Mouse (Mus musculus): ENCODE data around the gene Gipc3. TPM values are rescaled to one million over a fixed set of nuclear protein-coding genes. Genes with fewer than 3 reads are reported as not detected.
A peak's percentile ranks its signal among the peaks of the same experiment; 100 is the strongest.

Gipc3 gene
- polyA plus RNA-seq, 1 experiment = 0.82 TPM

- DNase-seq = no peak
- TF ChIP-seq CTCF (IDR thresholded peaks at IDR 0.05; ENCODE audit: borderline replicate concordance, control insufficient read depth, extremely low read depth, insufficient read depth, low read length, poor library complexity) = no peak
- no peak for TF ChIP-seq POLR2A (IDR thresholded peaks at IDR 0.05; ENCODE audit: control insufficient read depth, extremely low read depth, insufficient read depth, low read length, poor library complexity)
- Histone ChIP-seq H3K27ac (ENCODE audit: control insufficient read depth, insufficient read depth, low read length) (no peak overlapping the region), H3K36me3 (ENCODE audit: control insufficient read depth, insufficient read depth, low read length) (peaks cover 19% of the 10 kb centered on the region), H3K27me3 (ENCODE audit: control insufficient read depth, insufficient read depth, low read length) (no peaks in the 10 kb centered on the region), H3K4me3 (ENCODE audit: control insufficient read depth, insufficient read depth, low read length) (no peak overlapping the region), H3K4me1 (replicated peaks; ENCODE audit: control insufficient read depth, insufficient read depth, low read length) (peaks cover 6% of the 10 kb centered on the region)
- whole genome bisulfite sequencing = 94% methylated on average over 54 of the region's 54 CpGs
These were observed 20.6 kb upstream of the Gipc3 start for GRCm38 (mm10) chr10:81363436-81364346.

GRCm38 (mm10) chr10:81362336-81362949, 19.4 kb upstream of the Gipc3 start:
- Histone ChIP-seq H3K4me1 (replicated peaks; ENCODE audit: control insufficient read depth, insufficient read depth, low read length) (peaks cover 17% of the 10 kb centered on the region), H3K36me3 (ENCODE audit: control insufficient read depth, insufficient read depth, low read length) (peaks cover 9% of the 10 kb centered on the region), H3K27me3 (ENCODE audit: control insufficient read depth, insufficient read depth, low read length) (no peaks in the 10 kb centered on the region), H3K27ac (ENCODE audit: control insufficient read depth, insufficient read depth, low read length) (no peak overlapping the region), H3K4me3 (ENCODE audit: control insufficient read depth, insufficient read depth, low read length) (no peak overlapping the region)
- DNase-seq = no peak
- WGBS = 98% methylated on average over 12 of the region's 12 CpGs
- no peak for TF ChIP-seq POLR2A (IDR thresholded peaks at IDR 0.05; ENCODE audit: control insufficient read depth, extremely low read depth, insufficient read depth, low read length, poor library complexity)
- TF ChIP-seq CTCF (IDR thresholded peaks at IDR 0.05; ENCODE audit: borderline replicate concordance, control insufficient read depth, extremely low read depth, insufficient read depth, low read length, poor library complexity) = no peak

- Histone ChIP-seq H3K4me1 (replicated peaks; ENCODE audit: control insufficient read depth, insufficient read depth, low read length) (peaks cover 28% of the 10 kb centered on the region), H3K27me3 (ENCODE audit: control insufficient read depth, insufficient read depth, low read length) (no peaks in the 10 kb centered on the region), H3K27ac (ENCODE audit: control insufficient read depth, insufficient read depth, low read length) (no peak overlapping the region), H3K36me3 (ENCODE audit: control insufficient read depth, insufficient read depth, low read length) (no peaks in the 10 kb centered on the region), H3K4me3 (ENCODE audit: control insufficient read depth, insufficient read depth, low read length) (no peak overlapping the region)
- no peak for TF ChIP-seq CTCF (IDR thresholded peaks at IDR 0.05; ENCODE audit: borderline replicate concordance, control insufficient read depth, extremely low read depth, insufficient read depth, low read length, poor library complexity)
- TF ChIP-seq POLR2A (IDR thresholded peaks at IDR 0.05; ENCODE audit: control insufficient read depth, extremely low read depth, insufficient read depth, low read length, poor library complexity) = no peak
- DNase-seq = no peak
- 88% methylated on average over 8 of the region's 8 CpGs for WGBS
These were observed 17.7 kb upstream of the Gipc3 start for GRCm38 (mm10) chr10:81360721-81361120.

- H3K27ac ChIP-seq (ENCODE audit: control insufficient read depth, insufficient read depth, low read length) = no peak overlapping the region; the same call in 1 of the 2 replicates
- peaks cover 28% of the 10 kb centered on the region for H3K4me1 ChIP-seq (replicated peaks; ENCODE audit: control insufficient read depth, insufficient read depth, low read length)
- no peak for DNase-seq
- 50% methylated on average over 1 of the region's 1 CpGs for WGBS
- H3K27me3 ChIP-seq (ENCODE audit: control insufficient read depth, insufficient read depth, low read length) = no peaks in the 10 kb centered on the region
- no peak overlapping the region for H3K4me3 ChIP-seq (ENCODE audit: control insufficient read depth, insufficient read depth, low read length)
- no peak for TF ChIP-seq POLR2A (IDR thresholded peaks at IDR 0.05; ENCODE audit: control insufficient read depth, extremely low read depth, insufficient read depth, low read length, poor library complexity)
- TF ChIP-seq CTCF (IDR thresholded peaks at IDR 0.05; ENCODE audit: borderline replicate concordance, control insufficient read depth, extremely low read depth, insufficient read depth, low read length, poor library complexity) = no peak
- H3K36me3 ChIP-seq (ENCODE audit: control insufficient read depth, insufficient read depth, low read length) = no peaks in the 10 kb centered on the region
These were observed 15.8 kb upstream of the Gipc3 start for GRCm38 (mm10) chr10:81358841-81359240.

- Histone ChIP-seq H3K4me3 (ENCODE audit: control insufficient read depth, insufficient read depth, low read length) (peak overlapping the region; percentile 64), H3K4me1 (replicated peaks; ENCODE audit: control insufficient read depth, insufficient read depth, low read length) (peaks cover 28% of the 10 kb centered on the region), H3K27ac (ENCODE audit: control insufficient read depth, insufficient read depth, low read length) (no peak overlapping the region), H3K36me3 (ENCODE audit: control insufficient read depth, insufficient read depth, low read length) (no peaks in the 10 kb centered on the region), H3K27me3 (ENCODE audit: control insufficient read depth, insufficient read depth, low read length) (no peaks in the 10 kb centered on the region)
- DNase-seq = no peak
- no peak for TF ChIP-seq CTCF (IDR thresholded peaks at IDR 0.05; ENCODE audit: borderline replicate concordance, control insufficient read depth, extremely low read depth, insufficient read depth, low read length, poor library complexity)
- no peak for TF ChIP-seq POLR2A (IDR thresholded peaks at IDR 0.05; ENCODE audit: control insufficient read depth, extremely low read depth, insufficient read depth, low read length, poor library complexity)
- 35% methylated on average over 4 of the region's 4 CpGs for WGBS
These were observed 15.1 kb upstream of the Gipc3 start for GRCm38 (mm10) chr10:81358209-81358608.

- H3K4me3 ChIP-seq (ENCODE audit: control insufficient read depth, insufficient read depth, low read length) = peak within 1 kb of the TSS; percentile 64
- WGBS = 2% methylated on average over 79 of the region's 79 CpGs
- peak; percentile 68; the same call in 1 of the 2 replicates for TF ChIP-seq CTCF (IDR thresholded peaks at IDR 0.05; ENCODE audit: borderline replicate concordance, control insufficient read depth, extremely low read depth, insufficient read depth, low read length, poor library complexity)
- peak; percentile 74 for TF ChIP-seq POLR2A (IDR thresholded peaks at IDR 0.05; ENCODE audit: control insufficient read depth, extremely low read depth, insufficient read depth, low read length, poor library complexity)
- H3K27me3 ChIP-seq (ENCODE audit: control insufficient read depth, insufficient read depth, low read length) = no peaks in the 10 kb centered on the region
- no peaks in the 10 kb centered on the region for H3K36me3 ChIP-seq (ENCODE audit: control insufficient read depth, insufficient read depth, low read length)
- peak; percentile 89 for DNase-seq
- peak within 1 kb of the TSS; percentile 48; the same call in 1 of the 2 replicates for H3K27ac ChIP-seq (ENCODE audit: control insufficient read depth, insufficient read depth, low read length)
- peaks cover 34% of the 10 kb centered on the region for H3K4me1 ChIP-seq (replicated peaks; ENCODE audit: control insufficient read depth, insufficient read depth, low read length)
These were observed 14.2 kb upstream of the Gipc3 start, which contains the start of gene Mfsd12 for GRCm38 (mm10) chr10:81356991-81357844. Gene Mfsd12 (plus strand): TSS chr10:81357491.

Measured in thymus, adult 2 months (tissue).